Mouse (Mus musculus): ENCODE results near the gene Cd209a.
"Not testable (repeated sequence)": the region's sequence is repeated elsewhere in the genome, so short reads cannot be mapped to it uniquely, and the experiment has no call there.

Cd209a gene

DNA sequence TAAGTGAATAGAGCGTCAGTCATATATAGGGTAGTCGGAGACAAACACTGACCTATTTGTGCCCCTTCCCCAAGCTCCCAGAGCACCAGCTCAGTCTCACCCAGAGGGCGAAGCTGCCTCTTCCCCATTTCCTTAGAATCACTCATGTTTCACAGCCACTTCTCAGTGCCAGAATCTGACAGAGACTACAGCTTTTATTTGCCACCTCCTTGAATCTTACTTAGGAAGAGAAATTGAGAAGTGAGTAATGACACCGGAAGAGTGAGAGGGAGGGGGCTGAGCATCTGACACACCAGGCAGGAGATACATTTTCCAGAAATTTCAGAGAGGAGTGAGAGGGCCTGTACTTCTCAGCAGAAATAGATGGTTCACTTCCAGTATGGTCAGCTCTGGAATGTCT, at the start of gene Cd209a:
Gene Cd209a, minus strand, starts transcription at position 224 of the 400 bp plus-strand sequence.
- no peak for DNase-seq

GRCm38 (mm10) chr8:3768641-3769040, 19.9 kb upstream of the Cd209a start:
- DNase-seq = not testable (repeated sequence)

DNA sequence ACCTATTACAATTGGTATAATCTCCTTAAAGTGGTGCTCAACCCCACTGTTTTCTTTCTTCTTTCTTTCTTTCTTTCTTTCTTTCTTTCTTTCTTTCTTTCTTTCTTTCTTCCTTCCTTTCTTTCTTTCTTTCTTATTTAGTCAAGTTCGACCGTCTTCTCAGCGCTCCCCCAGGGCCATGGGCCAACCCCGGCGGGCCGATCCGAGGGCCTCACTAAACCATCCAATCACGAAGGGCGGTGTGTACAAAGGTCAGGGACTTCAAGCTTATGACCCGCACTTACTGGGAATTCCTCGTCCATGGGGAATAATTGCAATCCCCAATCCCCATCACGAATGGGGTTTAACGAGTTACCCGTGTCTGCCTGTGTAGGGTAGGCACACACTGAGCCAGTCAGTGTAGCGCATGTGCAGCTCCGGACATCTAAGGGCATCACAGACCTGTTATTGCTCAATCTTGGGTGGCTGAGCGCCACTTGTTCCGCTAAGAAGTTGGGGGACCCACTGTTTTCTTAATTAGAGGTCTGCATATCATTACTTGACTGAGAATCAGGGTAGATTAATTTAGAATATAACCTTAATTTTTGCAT, 5.6 kb upstream of the Cd209a start:
- peak; percentile 64 to 78 for DNase-seq

- no peak for DNase-seq
Measured at GRCm38 (mm10) chr8:3736947-3737346, 11.8 kb downstream of the Cd209a start.

DNA sequence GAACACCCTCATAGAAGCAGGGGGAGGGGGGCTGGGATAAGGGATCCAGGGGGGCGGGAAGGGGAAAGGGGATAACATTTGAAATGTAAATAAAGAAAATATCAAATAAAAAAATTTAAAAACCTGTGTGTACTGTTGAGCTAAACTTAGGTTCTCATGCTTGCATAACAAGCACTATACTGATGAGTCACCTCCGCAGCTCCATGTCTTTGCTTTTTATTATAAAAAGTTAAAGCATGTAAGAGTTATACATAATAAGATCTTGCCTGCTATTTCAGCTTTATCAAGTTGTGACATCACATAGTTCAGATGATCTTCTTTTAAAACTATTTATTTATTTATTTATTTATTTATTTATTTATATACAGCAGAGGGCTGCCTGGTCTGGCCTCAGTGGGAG, 13.2 kb downstream of the Cd209a start:
- DNase-seq = no peak

- no peak for DNase-seq
Measured at GRCm38 (mm10) chr8:3734084-3734483, 14.7 kb downstream of the Cd209a start.

- DNase-seq = peak; percentile 73 to 79
Measured at GRCm38 (mm10) chr8:3721041-3721440, 27.7 kb downstream of the Cd209a start.

- no peak for DNase-seq
Measured at GRCm38 (mm10) chr8:3720551-3720950, 28.2 kb downstream of the Cd209a start, which contains the start of gene Clec4g. Gene Clec4g (minus strand): TSS chr8:3720651.

GRCm38 (mm10) chr8:3718559-3718958, 30.2 kb downstream of the Cd209a start:
- DNase-seq = peak; percentile 87 to 89

DNA sequence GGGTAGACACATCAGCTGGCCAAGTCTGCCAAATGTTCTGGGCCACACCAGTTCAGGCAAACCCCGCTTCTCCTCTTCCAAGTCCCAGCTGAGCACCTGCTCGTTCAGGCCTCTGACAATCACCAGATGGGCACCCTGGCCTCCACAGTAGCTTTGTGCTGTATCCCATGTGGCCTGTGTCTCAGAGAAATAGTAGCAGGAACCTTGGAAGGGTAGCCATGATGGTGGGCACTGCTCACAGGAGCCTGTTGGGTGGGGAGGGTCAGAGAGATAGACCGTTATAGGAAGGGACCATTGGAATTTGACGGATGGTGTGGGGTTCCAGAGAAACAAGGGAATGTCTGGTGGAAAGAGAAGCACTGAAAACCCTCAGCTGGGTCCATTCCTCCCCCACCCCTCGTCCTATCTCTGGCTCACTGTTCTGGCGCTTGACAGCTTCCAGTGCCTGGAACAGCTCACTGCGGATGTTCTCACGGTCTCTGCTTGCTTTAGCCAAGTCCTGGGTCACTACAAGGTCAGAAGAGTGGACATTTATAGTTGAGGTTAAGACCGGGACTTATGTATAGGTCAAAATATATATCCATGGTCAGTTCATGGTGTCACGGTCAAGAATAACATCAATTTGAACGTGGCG, 31.3 kb downstream of the Cd209a start:
- no peak for DNase-seq

DNA sequence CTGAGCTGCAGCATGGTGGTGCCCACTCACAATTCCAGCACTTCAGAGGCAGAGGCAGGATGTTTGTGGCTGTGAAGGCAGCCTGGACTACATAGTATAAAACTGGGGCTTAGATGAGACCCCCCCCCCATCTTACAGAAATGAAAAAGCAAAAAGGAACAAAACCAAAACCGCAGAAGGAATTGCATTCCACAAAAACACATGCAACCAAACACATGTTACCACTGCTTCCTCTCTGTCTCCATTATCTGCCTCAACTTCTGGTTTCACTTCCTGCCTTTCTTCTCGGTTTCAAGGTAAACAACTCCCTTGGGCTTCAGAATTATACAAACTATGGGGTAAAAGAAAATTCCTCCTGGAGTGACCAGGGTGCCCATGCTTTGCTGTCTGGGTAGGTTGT, 37.1 kb downstream of the Cd209a start:
- no peak for DNase-seq

GRCm38 (mm10) chr8:3710312-3710711, 38.5 kb downstream of the Cd209a start:
- no peak for DNase-seq

DNA sequence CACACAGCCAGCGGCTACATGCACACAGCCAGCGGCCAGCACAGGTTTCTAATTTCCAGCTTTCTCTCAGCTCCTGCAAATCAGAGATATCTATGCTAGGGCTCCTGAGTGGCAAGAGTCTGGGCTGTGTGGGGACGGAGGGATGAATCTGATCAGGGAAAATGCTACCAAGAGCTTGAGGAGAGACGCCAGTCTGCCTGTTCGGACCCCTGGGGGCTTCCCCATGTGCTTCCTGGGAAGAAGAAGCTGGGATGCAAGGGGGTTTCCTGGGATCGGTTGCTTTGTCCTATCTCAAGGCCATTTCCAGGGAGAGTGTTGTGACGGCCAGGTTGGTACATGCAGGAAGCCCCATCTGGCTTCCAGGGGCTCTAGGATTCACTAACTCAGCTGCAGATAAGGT, 41.2 kb downstream of the Cd209a start:
- no peak for DNase-seq

DNA sequence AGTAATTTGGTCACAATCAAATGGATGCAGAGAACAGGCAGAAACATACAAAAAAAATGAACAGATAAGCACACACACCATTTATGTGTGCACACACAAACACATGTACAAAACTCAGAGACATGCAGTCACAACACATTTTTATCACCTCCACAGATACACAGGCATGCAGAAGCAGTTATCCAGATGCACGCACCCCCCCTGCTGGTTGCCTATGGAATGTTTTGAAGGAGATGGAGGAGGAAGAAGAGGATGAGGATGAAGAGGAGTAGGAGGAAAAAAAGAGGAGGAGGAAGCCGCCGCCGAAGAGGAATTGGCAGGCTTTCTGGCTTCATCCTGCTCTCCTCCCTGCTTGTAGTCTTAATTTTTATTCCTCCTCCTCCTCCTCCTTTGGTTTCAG, 43.1 kb downstream of the Cd209a start:
- DNase-seq = peak; percentile 22 to 26

DNA sequence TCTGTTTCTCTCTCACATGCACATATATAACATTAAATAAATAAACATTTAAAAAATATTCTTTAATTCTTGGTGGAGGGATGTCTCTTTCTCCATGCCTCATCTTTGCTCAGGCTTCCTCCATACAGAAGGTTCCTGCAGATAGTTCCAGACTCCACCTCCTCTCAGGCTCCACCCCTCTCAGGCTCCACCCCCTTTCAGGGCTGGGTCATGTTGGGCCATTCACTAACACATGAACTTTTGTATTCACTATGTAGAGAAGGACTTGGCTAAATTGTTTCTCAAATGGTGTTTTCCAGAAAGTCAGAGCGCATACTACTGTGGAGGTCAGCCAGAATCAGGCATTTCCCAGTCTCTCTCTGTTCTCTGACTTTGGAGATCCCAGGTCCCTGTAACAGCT, 47.3 kb downstream of the Cd209a start:
- no peak for DNase-seq

GRCm38 (mm10) chr8:3694121-3694520, 54.7 kb downstream of the Cd209a start, which contains the start of gene Fcer2a:
Gene Fcer2a (minus strand): TSS chr8:3694175.
- DNase-seq = no peak
